Mouse (Mus musculus): ENCODE measurements around the gene Csrp1.

Csrp1 gene

DNA sequence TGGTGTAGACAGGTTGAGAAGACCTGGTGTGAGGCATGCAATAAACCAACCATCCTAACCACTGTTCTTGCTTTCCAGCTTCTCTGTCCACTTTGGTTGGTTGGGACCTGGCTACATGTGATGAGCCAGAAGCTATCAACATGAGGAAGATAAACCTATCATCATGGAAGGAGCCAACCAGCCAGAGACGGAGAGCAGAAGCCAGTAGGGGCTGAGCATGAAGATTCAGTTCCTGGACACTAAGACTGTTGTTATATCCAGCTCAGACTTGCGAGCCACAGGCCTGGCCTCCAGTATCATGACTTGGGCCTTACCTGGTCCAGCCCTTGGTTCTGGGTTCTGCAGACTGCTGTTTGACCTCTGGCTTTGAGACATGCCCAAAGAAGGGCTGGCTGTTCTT lies 48.5 kb downstream of the Csrp1 start:
- no peak for DNase-seq (ENCODE audit: extremely low read depth, low read depth, low spot score)

DNA sequence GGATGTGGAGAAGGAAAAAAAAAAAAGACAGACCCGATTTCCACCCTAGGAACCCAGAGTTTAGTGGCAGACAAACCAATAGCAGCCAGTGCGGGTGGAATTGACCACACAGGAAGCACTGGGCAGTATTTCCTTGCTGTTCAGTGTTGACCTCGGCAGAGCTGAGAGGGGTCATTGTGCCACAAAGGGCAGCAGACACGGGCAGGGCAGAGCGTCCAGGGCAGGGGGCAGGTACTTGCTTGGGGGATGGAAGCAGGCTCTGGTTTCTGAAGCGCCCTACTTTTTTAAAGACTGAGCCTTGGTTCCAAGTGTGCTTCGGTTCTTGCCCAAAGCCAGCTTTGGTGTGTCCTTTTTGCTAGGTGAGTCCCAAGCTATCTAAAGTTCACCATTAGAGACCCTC lies 50.4 kb downstream of the Csrp1 start:
- no peak for DNase-seq (ENCODE audit: extremely low read depth, low read depth, low spot score)

DNA sequence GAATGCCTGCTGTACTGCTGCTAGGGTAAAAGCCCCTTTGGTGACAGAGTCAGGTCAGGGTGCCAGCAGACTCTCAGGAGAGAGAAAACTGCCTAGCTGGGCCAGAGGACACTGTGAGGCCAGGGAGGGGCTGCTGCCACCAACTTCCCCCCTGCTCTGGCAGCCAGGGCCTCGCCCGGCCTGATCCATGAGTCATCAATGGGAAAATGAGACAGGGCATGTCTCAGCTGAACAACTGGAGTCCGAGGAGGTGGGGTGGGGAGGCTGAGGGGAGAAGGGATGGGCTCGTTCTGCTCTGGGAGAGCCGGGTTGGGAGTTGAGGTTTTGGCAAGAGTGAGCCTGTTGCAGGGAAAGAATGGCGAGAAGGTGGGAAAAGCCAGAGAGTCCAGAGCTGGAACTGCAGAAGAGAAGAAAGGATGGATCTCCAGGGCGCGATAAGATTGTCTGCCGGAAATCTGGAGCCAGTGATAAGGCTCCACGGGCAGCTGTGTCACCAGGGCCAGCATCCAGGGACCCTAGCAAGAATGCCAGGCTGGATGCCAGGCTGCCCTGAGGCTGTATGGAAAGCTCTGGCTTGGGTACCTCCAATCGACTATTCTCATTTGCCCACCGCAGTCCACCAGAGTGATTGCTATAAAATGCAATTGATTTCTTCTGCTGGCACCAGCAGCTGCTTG lies 51.2 kb downstream of the Csrp1 start:
- DNase-seq (ENCODE audit: extremely low read depth, low read depth, low spot score) = no peak

DNA sequence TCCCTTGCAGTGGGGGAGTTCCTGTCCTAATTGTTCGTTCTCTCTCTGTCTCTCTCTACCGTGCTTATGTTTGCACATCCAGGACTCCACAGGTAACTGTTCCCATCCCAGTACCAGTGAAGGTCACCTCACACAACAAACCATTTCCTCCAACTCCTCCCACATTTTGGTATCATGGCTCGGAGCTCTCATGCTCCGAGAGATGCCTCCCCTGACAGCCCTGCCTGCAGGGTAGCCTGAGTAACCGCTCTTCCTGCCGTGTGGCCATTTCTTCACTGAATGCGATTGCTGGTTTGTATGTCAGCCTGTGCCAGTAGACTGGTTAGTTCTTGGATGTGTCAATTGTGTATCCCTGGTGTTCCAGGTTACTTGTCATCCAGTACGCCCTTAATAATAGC lies 51.7 kb downstream of the Csrp1 start:
- no peak for DNase-seq (ENCODE audit: extremely low read depth, low read depth, low spot score)

DNA sequence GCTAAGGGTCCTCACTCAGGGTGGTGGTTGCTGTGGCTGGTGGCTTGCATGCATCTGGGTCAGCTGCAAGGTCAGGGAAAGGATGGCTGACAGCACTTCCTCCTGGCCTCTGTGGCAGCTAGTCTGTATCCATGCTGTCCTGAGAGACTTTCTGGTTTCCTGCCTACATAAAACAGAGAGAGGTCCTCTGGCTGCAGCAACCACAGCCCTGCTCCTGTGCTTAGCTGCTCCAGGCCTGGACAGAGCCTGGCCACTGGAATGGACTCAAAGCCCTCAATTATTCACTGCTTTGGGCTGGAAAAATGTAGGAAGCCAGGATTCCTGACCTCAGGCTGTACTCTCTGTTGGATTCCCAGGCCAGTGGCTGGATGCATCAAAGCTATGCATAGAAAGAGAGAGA lies 56.7 kb downstream of the Csrp1 start:
- no peak for DNase-seq (ENCODE audit: extremely low read depth, low read depth, low spot score)

DNA sequence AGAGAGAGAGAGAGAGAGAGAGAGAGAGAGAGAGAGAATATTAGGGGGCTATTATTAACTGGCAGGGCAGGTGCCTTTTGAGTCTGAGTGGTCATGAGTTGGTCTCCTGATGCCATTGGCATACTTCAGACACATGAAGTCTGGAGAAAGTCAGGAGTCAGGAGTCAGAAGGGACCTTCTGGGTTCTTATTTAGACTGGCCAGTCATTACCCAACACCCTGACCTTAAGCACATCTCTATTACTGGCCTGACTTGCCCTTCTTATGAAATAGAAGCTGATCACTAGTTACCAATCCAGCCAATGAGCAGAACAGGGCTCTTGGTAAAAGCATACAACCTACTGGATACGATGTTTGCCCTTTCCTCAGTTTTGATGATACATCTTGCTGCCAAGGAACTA lies 57.2 kb downstream of the Csrp1 start:
- no peak for DNase-seq (ENCODE audit: extremely low read depth, low read depth, low spot score)

DNA sequence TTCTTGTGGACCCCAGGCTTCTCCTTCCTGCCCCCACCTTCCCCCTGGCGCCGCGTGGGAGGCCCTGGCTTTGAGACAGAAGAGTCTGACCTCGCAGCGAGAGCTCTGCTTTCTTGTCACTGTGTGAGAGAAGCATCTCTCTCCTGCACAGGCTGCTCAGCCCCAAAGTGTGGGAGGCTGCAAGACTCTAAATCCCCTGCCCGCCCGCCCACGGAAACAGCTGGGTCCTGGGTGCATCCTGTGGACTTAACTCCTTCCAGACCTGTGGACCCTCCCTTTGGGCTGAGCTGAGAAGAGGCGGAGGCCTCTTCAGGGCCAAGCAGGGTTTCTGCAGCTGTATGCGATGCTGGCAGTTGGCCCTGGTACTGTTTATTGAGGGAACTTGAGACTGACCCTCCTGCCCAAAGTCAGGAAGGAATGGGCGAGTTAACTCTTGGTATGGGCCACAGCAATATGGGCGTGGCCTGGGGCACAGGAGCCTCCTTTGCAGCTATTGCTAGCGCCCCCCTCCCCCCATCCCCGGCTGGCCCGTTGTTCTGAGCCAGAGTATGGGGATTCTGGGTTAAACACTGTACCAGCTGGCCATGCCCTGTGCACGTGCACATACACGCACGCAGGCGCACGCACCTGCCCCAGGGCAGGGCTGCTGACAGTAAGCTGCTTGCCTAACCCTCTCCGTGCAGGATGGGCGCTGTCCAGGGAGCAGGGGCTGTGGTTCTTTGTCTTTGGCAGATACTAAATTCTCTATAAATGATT lies 59.1 kb downstream of the Csrp1 start, which contains the start of gene Tnni1:
Gene Tnni1 (plus strand): TSS at position 655 of the 756 bp plus-strand sequence.
- no peak for DNase-seq (ENCODE audit: extremely low read depth, low read depth, low spot score)

DNA sequence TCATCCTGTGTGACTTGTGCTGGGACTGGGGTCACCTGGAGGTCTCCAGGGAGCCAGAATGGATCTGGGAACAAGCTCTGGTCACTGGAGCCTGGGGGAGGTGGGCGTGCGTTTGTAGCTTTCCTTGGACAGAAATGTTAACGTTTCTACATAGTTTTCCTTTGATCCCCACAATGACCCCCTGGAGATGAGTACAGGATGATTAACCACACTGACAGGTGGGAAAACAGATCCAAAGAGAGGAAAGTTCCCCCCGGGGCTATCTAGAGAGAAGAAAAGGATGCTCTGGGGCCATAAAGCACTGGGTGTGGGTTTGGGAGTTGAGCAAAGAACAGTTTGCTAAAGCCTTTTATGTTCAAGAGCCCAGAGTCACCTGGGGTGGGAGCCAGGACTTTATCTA lies 60.8 kb downstream of the Csrp1 start:
- no peak for DNase-seq (ENCODE audit: extremely low read depth, low read depth, low spot score)

DNA sequence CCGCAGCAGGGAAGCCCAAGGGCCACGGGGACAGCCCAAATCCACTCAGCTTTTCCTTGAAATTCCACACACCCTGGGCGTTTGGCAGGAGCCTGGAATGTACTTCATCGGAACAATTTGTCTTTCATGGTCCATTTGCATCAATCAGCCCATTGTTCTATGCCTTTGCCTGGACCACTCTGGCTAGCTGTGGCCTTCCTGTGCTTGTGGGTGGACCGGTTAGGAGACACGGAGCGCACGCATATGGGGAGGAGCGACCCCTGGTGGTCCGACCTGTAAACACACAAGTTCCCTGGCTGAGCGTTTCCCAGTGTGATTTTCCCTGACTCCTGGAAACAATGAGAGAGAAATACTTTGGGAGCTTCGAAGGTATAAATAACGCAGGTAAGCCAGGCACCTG lies 61.4 kb downstream of the Csrp1 start:
- no peak for DNase-seq (ENCODE audit: extremely low read depth, low read depth, low spot score)

DNA sequence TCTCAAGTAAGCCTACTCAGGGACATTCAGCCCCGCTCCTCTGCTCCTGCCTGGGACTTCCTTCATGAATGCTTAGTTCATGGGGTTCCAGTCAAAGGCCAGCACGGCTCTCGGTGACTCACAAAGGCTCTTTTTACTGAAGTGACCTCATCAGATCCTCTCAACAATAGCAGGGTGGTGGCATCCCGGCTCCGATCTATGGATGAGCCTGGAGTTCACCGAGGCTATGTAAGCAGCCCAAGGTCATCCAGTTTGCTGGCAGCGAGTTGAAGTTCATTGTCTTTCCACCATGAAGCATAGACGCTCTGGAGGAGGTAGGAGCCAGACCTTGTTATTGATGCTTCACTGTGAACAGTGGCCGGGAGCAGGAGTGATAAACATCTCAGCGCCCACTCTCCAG lies 63.0 kb downstream of the Csrp1 start:
- no peak for DNase-seq (ENCODE audit: extremely low read depth, low read depth, low spot score)

DNA sequence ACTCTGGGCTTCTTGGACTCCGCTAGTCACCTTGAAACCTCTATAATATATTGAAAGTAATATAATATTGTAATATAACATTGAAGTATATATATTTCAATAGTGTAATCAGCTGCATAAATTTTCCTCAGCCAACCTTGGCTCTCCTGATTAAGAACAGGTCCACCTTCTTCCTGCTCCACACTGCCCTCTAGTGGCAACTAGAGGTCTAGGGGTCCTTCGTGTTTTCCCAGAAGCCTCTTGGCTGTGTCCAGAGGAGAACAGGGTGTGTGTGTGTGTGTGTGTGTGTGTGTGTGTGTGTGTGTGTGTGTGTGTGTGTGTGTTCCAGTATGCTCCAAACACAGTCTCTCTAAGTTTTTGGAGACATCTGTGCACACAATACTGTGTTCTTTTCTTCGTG lies 67.9 kb downstream of the Csrp1 start:
- DNase-seq (ENCODE audit: extremely low read depth, low read depth, low spot score) = no peak

DNA sequence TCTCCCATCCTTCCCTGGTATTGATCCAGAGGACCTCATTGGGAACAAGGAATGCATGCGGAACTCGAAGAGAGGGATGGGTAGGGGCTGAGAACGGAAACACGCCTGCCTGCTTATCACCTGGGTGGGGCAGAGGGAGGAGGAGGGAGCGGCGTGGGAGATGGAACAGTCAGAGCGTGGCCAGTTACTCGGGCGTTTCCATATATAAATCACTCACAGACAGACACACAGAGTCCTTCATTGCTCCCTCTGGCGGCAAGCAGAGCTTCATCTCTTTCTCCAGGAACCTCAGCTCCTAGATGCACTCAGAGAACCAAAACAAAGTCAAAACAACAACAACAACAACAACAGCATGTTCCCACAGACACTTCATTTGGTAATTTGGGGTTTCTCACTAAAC lies 68.8 kb downstream of the Csrp1 start:
- DNase-seq (ENCODE audit: extremely low read depth, low read depth, low spot score) = no peak

DNA sequence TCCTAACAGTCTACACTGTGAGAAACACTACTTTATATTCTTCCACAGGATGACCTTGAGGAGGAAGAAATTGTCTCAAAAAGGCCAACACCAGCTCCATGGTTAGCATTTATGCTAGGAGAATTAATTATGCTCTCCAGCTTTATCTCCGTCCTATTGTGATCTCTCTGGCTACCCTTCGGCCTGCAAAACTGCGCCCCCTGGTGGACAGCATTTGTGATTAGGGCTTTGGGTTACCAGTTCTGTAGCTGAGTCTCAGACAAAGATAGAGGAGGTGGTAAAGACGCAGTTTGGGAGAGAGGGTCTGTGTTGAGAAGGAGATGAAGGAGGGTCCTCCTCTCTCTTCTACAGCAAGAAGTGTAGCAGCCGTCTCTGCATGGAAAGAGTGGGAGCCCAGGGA lies 70.0 kb downstream of the Csrp1 start:
- DNase-seq (ENCODE audit: extremely low read depth, low read depth, low spot score) = no peak

DNA sequence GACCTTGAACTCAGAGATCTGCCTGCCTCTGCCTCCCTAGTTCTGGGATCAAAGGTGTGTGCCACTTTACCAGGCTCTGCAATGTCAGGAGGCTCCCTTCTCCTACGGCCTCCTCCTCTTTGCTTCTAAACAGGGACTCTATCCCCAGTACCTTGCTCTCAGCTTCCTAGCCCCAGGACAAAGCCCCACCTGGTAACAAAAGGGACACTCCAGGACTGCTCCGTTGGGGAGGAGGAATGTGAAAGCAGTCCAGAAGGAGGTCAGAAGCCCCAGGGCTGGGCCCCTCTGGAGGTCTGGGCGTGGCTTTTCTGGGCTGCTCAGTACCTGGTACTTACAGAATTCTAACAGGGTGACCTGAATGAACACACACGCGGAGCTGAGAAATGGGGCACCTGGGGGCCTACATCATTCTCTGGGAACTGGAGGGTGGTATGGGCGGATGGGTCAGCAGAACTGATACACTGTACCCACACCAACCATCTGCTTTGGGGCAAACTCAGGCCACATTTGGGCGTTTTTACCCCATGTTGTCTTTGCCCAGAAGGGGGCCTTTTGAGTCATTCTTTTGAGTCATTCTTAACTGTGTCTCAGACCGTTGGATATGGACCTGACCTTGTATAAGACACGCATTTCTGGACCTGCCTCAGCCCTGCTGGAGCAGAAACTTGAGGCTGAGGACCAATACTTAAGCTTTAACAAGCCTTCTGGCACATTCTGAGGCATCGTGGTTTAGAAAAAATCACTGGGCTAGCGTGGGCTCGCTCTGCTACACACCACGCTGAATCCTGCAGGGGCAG lies 72.5 kb downstream of the Csrp1 start:
- no peak for DNase-seq (ENCODE audit: extremely low read depth, low read depth, low spot score)

DNA sequence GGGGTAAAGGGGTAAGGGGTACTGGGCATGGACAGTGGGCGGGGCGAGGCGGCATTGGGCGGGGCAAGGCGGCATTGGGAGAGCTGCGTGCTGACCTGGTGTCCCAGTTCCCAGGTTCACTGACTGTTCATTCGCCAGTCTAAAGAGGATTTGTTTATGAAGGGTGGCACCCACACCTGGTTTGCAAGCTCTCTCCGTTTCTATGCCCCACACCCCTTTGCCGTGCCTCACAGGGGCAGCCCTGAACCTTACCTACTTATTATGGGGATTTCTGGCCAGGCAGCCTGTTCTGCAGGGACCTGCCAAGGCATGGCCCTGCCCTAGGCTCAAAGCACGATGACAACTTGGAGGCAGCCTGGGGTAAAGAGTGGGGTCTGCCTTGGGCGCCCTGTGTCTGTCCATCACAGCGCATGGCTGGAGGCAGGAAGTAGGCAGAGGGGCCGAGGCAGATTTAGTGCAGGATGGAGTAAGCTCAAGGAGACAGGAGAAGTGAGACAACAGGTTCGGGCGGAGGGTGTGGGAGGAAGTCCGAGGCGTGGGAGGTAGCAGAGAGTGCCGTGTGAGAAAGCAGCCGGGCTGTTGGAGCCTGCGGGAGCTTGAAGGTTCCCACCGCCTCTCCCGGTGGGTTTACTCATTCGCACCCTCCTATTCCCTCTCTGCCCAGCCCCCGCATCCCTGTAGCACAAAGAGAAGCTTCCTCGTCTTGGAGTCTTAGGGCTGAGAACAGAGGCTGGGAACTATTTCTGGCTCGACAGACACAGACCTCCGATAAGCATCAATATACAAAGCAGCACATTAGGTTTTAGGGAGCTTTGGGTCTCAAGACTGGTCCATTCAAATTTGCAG lies 73.7 kb downstream of the Csrp1 start:
- no peak for DNase-seq (ENCODE audit: extremely low read depth, low read depth, low spot score)

DNA sequence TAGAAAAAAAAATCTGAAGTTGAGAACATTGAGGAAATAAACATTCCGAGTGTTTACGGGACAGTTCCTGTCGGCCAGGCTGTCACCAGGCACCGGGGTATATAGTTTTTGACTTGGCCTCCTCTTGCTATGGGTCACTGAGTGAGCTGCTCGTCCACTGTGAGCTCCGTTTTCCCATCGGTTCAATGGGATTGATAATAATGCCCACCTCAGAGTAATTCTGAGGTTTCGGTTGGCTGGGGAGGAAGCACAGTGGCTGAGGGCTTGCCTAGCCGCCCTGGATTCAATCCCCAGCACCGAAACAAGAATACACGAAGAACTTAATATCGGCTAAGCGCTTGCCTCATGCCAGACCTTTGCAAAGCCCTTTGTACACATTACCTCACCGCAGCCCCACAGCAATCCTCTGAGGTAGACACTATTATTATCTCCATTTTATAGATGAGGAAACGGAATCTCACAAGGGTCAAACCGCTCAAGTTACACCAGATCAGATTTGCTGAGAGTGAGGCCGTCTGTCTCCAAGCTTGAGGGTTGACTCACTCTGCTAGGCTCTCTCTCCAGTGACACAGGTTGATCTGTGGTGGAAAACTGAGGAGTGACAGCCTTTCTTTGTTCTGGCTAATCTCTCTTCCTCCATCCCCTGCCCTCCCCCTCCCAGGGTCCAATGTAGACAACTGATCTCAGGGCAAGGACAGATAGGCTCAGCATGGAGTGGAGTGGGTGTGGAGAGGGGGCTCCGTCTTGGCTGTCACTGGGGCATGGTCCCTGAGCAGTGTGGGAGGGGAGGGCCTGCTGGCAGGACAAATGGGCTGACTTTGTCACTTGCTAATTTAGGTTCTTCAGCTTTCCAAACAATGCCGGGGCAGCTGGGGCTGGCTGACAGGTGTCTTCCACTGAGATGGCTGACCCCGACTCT lies 74.6 kb downstream of the Csrp1 start:
- no peak for DNase-seq (ENCODE audit: extremely low read depth, low read depth, low spot score)

DNA sequence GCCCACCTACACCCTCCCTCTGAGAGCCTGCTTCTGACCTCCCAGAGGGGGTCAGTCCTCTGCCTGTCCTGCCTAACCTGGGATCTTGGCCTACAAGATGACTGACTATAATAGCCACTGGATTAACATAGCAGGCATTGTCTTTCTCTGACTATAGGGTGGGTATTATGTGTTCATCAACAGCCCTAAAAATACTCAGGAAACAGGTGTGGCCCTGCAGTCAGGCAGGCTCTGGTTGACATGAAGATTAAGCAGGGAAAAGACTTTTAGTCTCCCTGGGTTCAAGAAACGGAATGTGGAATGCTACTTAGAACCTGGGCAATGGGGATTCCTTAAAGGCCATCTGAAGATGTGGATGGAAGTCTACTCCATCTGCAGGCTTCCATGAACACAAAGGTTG lies 78.6 kb downstream of the Csrp1 start:
- DNase-seq (ENCODE audit: extremely low read depth, low read depth, low spot score) = no peak

DNA sequence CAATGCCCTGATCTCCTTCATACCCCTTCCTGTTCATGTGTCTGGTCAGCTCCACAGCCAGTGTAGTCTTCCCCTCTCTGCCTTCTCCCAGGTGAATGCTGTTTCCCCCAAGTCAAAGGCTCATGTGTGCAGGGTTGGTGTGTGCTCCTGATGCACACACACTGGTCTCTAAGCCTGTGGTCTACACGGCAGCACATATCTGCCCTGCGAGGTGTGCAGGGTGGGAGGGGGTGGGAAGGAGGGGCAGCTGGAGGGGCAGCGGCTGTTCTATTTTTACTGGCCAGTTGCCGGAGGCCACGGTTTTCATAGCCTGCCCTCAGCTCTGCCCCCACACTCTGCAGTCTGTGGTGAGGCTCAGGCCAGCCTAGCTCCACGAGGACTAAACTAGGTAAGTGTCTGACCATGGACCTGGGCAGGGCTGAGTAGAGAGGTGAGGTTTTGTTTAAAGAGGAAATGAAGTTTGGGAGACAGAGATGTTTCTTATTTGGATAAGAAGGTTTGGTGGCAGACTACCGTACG lies 79.3 kb downstream of the Csrp1 start:
- no peak for DNase-seq (ENCODE audit: extremely low read depth, low read depth, low spot score)

DNA sequence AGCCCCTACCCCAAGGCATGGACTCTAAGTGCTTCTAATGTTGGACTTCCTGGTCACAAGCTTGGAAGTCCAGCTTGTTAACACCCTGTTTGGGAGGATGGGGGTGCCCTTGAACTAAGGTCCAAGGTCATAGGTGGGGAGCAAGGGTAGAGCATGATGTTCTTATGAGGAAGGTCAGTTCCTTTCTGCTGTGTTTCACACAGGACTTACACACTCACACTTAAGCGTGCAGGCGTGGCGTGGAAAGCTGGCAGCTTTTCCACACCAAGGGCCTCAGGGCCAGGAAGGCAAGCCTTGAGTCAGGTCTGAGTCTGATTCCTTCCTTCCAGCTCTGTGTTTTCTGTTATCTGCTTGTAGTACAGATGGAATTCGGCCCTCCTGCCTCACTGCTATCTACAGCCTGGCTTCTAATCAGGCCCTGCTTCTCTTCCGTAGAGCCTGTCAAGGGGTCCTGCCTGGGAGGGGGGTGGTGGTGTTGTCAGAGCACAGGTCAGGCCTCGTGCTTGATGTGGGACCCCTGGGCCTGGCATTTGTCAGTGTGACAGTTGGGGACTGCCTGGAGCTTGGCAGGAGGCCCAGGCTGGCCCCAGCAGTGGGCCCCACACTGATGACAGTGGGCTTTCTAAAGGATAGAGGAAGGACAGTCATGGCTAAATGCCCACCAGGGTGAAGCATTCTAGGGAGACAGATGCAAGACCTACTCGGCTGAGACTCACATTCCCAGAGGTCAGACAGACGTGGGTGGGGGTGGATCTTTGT lies 80.5 kb downstream of the Csrp1 start:
- no peak for DNase-seq (ENCODE audit: extremely low read depth, low read depth, low spot score)

Measured in fat pad, adult 2 months (tissue).